Mouse (Mus musculus) midbrain, embryonic 16.5 days (tissue): ENCODE measurements around the gene Rps6kl1. TPM values are rescaled to one million over a fixed set of nuclear protein-coding genes. Genes with fewer than 3 reads are reported as not detected.

Source experiments
- ATAC-seq: fragments of 200-750 bp; cut with Nextera tagmentation; 2 replicates; pipeline ENCODE4 v1.8.0; 2017; ENCODE audit warnings: moderate TSS enrichment
- H3K27ac ChIP-seq: fragments of 300-500 bp; sonication (generic); 2 replicates; pipeline ENCODE4 v1.5.1; 2014; ENCODE audit warnings: mild to moderate bottlenecking, low read length, mixed read lengths
- H3K27me3 ChIP-seq: fragments of 300-500 bp; sonication (generic); 2 replicates; pipeline ENCODE4 v1.6.1; 2014; ENCODE audit warnings: low read depth, low read length, mixed read lengths; ENCODE audit not compliant: control insufficient read depth, insufficient read depth
- H3K36me3 ChIP-seq: fragments of 300-500 bp; sonication (generic); 2 replicates; pipeline ENCODE4 v1.6.1; 2014; ENCODE audit warnings: mild to moderate bottlenecking, low read length, moderate library complexity, mixed read lengths; ENCODE audit not compliant: control insufficient read depth, insufficient read depth
- H3K4me1 ChIP-seq: fragments of 300-500 bp; sonication (generic); 2 replicates; pipeline ENCODE4 v1.6.1; 2014; ENCODE audit warnings: mild to moderate bottlenecking, low read length, mixed read lengths; ENCODE audit not compliant: control insufficient read depth, insufficient read depth
- H3K4me2 ChIP-seq: fragments of 300-500 bp; sonication (generic); 2 replicates; pipeline ENCODE4 v1.6.1; 2014; ENCODE audit warnings: mild to moderate bottlenecking, low read length, mixed read lengths
- H3K4me3 ChIP-seq: fragments of 300-500 bp; sonication (generic); 2 replicates; pipeline ENCODE4 v1.5.1; 2014; ENCODE audit warnings: low read depth, mild to moderate bottlenecking, low read length, moderate library complexity, mixed read lengths
- H3K9ac ChIP-seq: fragments of 300-500 bp; sonication (generic); 2 replicates; pipeline ENCODE4 v1.6.1; 2014; ENCODE audit warnings: low read depth, low read length, mixed read lengths
- H3K9me3 ChIP-seq: fragments of 300-500 bp; sonication (generic); replicated peaks from 2 replicates; pipeline ENCODE4 v1.6.1; 2014; ENCODE audit warnings: mild to moderate bottlenecking, low read length, mixed read lengths; ENCODE audit not compliant: control insufficient read depth, poor library complexity, severe bottlenecking
- WGBS: fragments of 180-500 bp; shearing (Covaris S2); extraction: QIAGEN DNeasy Blood & Tissue Kit; methylation state at CpG from one replicate; pipeline ENCODE4 v1.1.7; 2014; 5-methylcytosine and 5-hydroxymethylcytosine counted together
- polyA plus RNA-seq: library from polyadenylated mRNA; unstranded; fragments of >200 nt; fragmentation: Nextera tagmentation; extraction: Ambion mirVana; gene quantifications from 2 replicates; pipeline ENCODE4 v1.2.1, GENCODE M21; 2015

Rps6kl1 gene
- polyA plus RNA-seq, 1 experiment from 2014 or later: 43.3 TPM

- Histone ChIP-seq H3K36me3 (peaks cover 23% of the 10 kb centered on the region), H3K4me3 (no peak overlapping the region), H3K4me2 (no peak overlapping the region), H3K27me3 (no peaks in the 10 kb centered on the region), H3K9me3 (no peaks in the 10 kb centered on the region), H3K9ac (no peak overlapping the region), H3K4me1 (no peaks in the 10 kb centered on the region), H3K27ac (no peak overlapping the region)
- 86% methylated on average over 19 of the region's 19 CpGs for WGBS
- no peak; the same call in 1 of the 2 replicates for ATAC-seq
These were observed 15.3 kb downstream of the Rps6kl1 start for GRCm38 (mm10) chr12:85135513-85136470.

- H3K4me1 ChIP-seq: no peaks in the 10 kb centered on the region
- no peak overlapping the region for H3K27ac ChIP-seq
- H3K4me2 ChIP-seq: no peak overlapping the region
- peaks cover 38% of the 10 kb centered on the region for H3K36me3 ChIP-seq
- no peaks in the 10 kb centered on the region for H3K9me3 ChIP-seq
- 90% methylated on average over 8 of the region's 8 CpGs for WGBS
- H3K4me3 ChIP-seq: no peak overlapping the region
- H3K27me3 ChIP-seq: no peaks in the 10 kb centered on the region
- H3K9ac ChIP-seq: no peak overlapping the region
- ATAC-seq: no peak
These were observed 16.8 kb downstream of the Rps6kl1 start for GRCm38 (mm10) chr12:85134043-85134794.

GRCm38 (mm10) chr12:85131361-85131760 lies 19.7 kb downstream of the Rps6kl1 start:
- Histone ChIP-seq H3K4me3 (no peak overlapping the region), H3K9ac (no peak overlapping the region), H3K4me1 (no peaks in the 10 kb centered on the region), H3K36me3 (peaks cover 39% of the 10 kb centered on the region), H3K9me3 (no peaks in the 10 kb centered on the region), H3K27ac (no peak overlapping the region), H3K27me3 (no peaks in the 10 kb centered on the region), H3K4me2 (no peak overlapping the region)
- no peak for ATAC-seq
- 94% methylated on average over 6 of the region's 6 CpGs for WGBS

GRCm38 (mm10) chr12:85129426-85129978 lies 21.6 kb downstream of the Rps6kl1 start:
- no peak for ATAC-seq
- peaks cover 42% of the 10 kb centered on the region for H3K36me3 ChIP-seq
- no peaks in the 10 kb centered on the region for H3K4me1 ChIP-seq
- no peaks in the 10 kb centered on the region for H3K27me3 ChIP-seq
- H3K9me3 ChIP-seq: no peaks in the 10 kb centered on the region
- no peak overlapping the region for H3K9ac ChIP-seq
- no peak overlapping the region for H3K4me2 ChIP-seq
- WGBS: 96% methylated on average over 9 of the region's 9 CpGs
- H3K27ac ChIP-seq: no peak overlapping the region
- no peak overlapping the region for H3K4me3 ChIP-seq

GRCm38 (mm10) chr12:85126986-85127603 lies 24.0 kb downstream of the Rps6kl1 start:
- Histone ChIP-seq H3K36me3 (peaks cover 51% of the 10 kb centered on the region), H3K27me3 (no peaks in the 10 kb centered on the region), H3K4me1 (no peaks in the 10 kb centered on the region), H3K27ac (no peak overlapping the region), H3K4me3 (no peak overlapping the region), H3K4me2 (no peak overlapping the region), H3K9me3 (no peaks in the 10 kb centered on the region), H3K9ac (no peak overlapping the region)
- no peak for ATAC-seq
- 82% methylated on average over 8 of the region's 8 CpGs for WGBS

- Histone ChIP-seq H3K4me2 (no peak overlapping the region), H3K36me3 (peaks cover 38% of the 10 kb centered on the region), H3K27me3 (no peaks in the 10 kb centered on the region), H3K4me3 (no peak overlapping the region), H3K9ac (no peak overlapping the region), H3K9me3 (no peaks in the 10 kb centered on the region), H3K27ac (no peak overlapping the region), H3K4me1 (no peaks in the 10 kb centered on the region)
- WGBS: 98% methylated on average over 5 of the region's 5 CpGs
- no peak for ATAC-seq
These were observed 26.3 kb downstream of the Rps6kl1 start for GRCm38 (mm10) chr12:85124751-85125150.

- H3K27ac ChIP-seq: no peak overlapping the region
- no peaks in the 10 kb centered on the region for H3K4me1 ChIP-seq
- no peak overlapping the region for H3K4me2 ChIP-seq
- no peaks in the 10 kb centered on the region for H3K9me3 ChIP-seq
- H3K9ac ChIP-seq: no peak overlapping the region
- ATAC-seq: no peak
- H3K27me3 ChIP-seq: no peaks in the 10 kb centered on the region
- WGBS: 96% methylated on average over 11 of the region's 11 CpGs
- peaks cover 38% of the 10 kb centered on the region for H3K36me3 ChIP-seq
- no peak overlapping the region for H3K4me3 ChIP-seq
These were observed 27.4 kb downstream of the Rps6kl1 start for GRCm38 (mm10) chr12:85123645-85124044.

- Histone ChIP-seq H3K4me2 (no peak overlapping the region), H3K36me3 (peaks cover 39% of the 10 kb centered on the region), H3K27me3 (no peaks in the 10 kb centered on the region), H3K4me3 (no peak overlapping the region), H3K9me3 (no peaks in the 10 kb centered on the region), H3K9ac (no peak overlapping the region), H3K4me1 (no peaks in the 10 kb centered on the region), H3K27ac (no peak overlapping the region)
- ATAC-seq: no peak
- WGBS: 96% methylated on average over 9 of the region's 9 CpGs
These were observed 27.9 kb downstream of the Rps6kl1 start for GRCm38 (mm10) chr12:85123108-85123530.
